Mouse (Mus musculus): ENCODE results near the gene Cd6.

GRCm38 (mm10) chr19:10871328-10871961 is 41.6 kb upstream of the Cd6 start:
- no peak for TF ChIP-seq CTCF (IDR thresholded peaks at IDR 0.05; ENCODE audit: control insufficient read depth, insufficient read depth, low read length)
- TF ChIP-seq POLR2A (IDR thresholded peaks at IDR 0.05; ENCODE audit: borderline replicate concordance, control insufficient read depth, low read depth, low read length), result no peak
